Mouse (Mus musculus) myocyte (in vitro differentiated cells): ENCODE results near the gene Dock7. TPM values are rescaled to one million over a fixed set of nuclear protein-coding genes. Genes with fewer than 3 reads are reported as not detected.

ENCODE experiments used
- H3K27me3 ChIP-seq: one replicate; pipeline ENCODE4 v1.6.1; 2011; ENCODE audit not compliant: control insufficient read depth, insufficient read depth, insufficient read length
- H3K36me3 ChIP-seq: one replicate; pipeline ENCODE4 v1.6.1; 2011; ENCODE audit not compliant: control insufficient read depth, insufficient read depth
- H3K4me2 ChIP-seq: one replicate; pipeline ENCODE4 v1.6.1; 2011; ENCODE audit warnings: low read depth, control low read depth
- H3K4me3 ChIP-seq: one replicate; pipeline ENCODE4 v1.5.1; 2011; ENCODE audit warnings: mild to moderate bottlenecking, control low read depth, moderate library complexity
- H3K79me2 ChIP-seq: one replicate; pipeline ENCODE4 v1.6.1; 2011; ENCODE audit not compliant: control insufficient read depth, insufficient read depth
- H3ac ChIP-seq: one replicate; pipeline ENCODE4 v1.6.1; 2011; ENCODE audit not compliant: control insufficient read depth, insufficient read length
- CEBPB ChIP-seq: IDR thresholded peaks from 2 replicates; pipeline ENCODE4 v1.6.1; 2011; ENCODE audit warnings: mild to moderate bottlenecking, moderate library complexity; ENCODE audit not compliant: poor library complexity, insufficient read depth, severe bottlenecking
- E2F4 ChIP-seq: IDR thresholded peaks from one replicate; pipeline ENCODE4 v1.6.1; 2011; ENCODE audit warnings: mild to moderate bottlenecking, control low read depth, moderate library complexity; ENCODE audit not compliant: insufficient read depth
- MAX ChIP-seq: IDR thresholded peaks from one replicate; pipeline ENCODE4 v1.6.1; 2011; ENCODE audit warnings: low read depth, mild to moderate bottlenecking, control low read depth
- MYOD1 ChIP-seq, 3 experiments: IDR thresholded peaks; one replicate each; pipeline ENCODE4 v1.6.1; 2011; ENCODE audit warnings: control low read depth in 2 of 3, low read depth in 2 of 3, mild to moderate bottlenecking in 2 of 3, moderate library complexity in 1 of 3; ENCODE audit not compliant: insufficient read length in 2 of 3, control insufficient read depth in 1 of 3
- MYOG ChIP-seq, 3 experiments: IDR thresholded peaks; one replicate each; pipeline ENCODE4 v1.6.1; 2011; ENCODE audit warnings: control low read depth in 2 of 3, low read depth in 2 of 3, mild to moderate bottlenecking in 2 of 3; ENCODE audit not compliant: insufficient read length in 2 of 3, control insufficient read depth in 1 of 3, insufficient read depth in 1 of 3
- POLR2A ChIP-seq: IDR thresholded peaks from one replicate; pipeline ENCODE4 v1.6.1; 2011; ENCODE audit warnings: low read depth, mild to moderate bottlenecking, control low read depth, moderate library complexity; ENCODE audit not compliant: insufficient read length
- POLR2AphosphoS2 ChIP-seq: IDR thresholded peaks from one replicate; pipeline ENCODE4 v1.6.1; 2011; ENCODE audit warnings: low read depth, control low read depth; ENCODE audit not compliant: insufficient read length
- REST ChIP-seq: IDR thresholded peaks from one replicate; pipeline ENCODE4 v1.6.1; 2011; ENCODE audit warnings: mild to moderate bottlenecking, control low read depth, moderate library complexity; ENCODE audit not compliant: insufficient read depth, insufficient read length
- SRF ChIP-seq: IDR thresholded peaks from one replicate; pipeline ENCODE4 v1.6.1; 2011; ENCODE audit warnings: low read depth; ENCODE audit not compliant: control insufficient read depth, insufficient read length
- TCF12 ChIP-seq: IDR thresholded peaks from one replicate; pipeline ENCODE4 v1.6.1; 2011; ENCODE audit warnings: mild to moderate bottlenecking, control low read depth; ENCODE audit not compliant: poor library complexity, insufficient read depth, severe bottlenecking
- TCF3 ChIP-seq: IDR thresholded peaks from one replicate; pipeline ENCODE4 v1.6.1; 2011; ENCODE audit warnings: low read depth, control low read depth; ENCODE audit not compliant: insufficient read length
- USF1 ChIP-seq: IDR thresholded peaks from one replicate; pipeline ENCODE4 v1.6.1; 2011; ENCODE audit warnings: low read depth, mild to moderate bottlenecking, control low read depth, moderate library complexity
- polyA plus RNA-seq: library from polyadenylated mRNA; unstranded; fragments of >200 nt; fragmentation: generic; extraction: Trizol; gene quantifications from one replicate; pipeline ENCODE4 v1.2.1, GENCODE M21; 2012; ENCODE audit warnings: missing spikeins

Gene Dock7
- polyA plus RNA-seq, 1 experiment, result 24.7 TPM

DNA sequence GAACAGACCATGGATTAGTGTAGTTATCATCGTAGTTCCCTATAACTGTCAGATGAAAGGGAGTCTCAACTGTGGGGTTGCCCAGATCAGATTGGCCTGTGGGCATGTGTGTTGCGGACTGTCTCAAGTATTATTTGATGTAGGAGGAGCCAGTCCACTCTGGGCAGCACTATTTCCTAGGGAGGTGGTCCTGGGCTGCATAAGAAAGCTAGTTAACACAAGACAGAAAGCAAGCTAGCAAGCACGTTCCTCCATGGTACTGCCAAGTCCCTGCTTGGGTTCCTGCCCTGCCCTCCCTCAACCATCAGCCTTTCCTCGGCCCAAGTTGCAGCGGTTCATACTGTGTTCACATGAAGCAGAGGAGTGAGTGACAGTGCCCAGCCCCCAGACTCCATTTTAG lies 210.5 kb downstream of the Dock7 start:
- no peaks in the 10 kb centered on the region for H3K27me3 ChIP-seq
- no peaks in the 10 kb centered on the region for H3K79me2 ChIP-seq
- no peak overlapping the region for H3K4me3 ChIP-seq
- H3ac ChIP-seq, result no peak overlapping the region
- H3K36me3 ChIP-seq, result no peaks in the 10 kb centered on the region
- no peak overlapping the region for H3K4me2 ChIP-seq
- TF ChIP-seq MYOD1 (IDR thresholded peaks at IDR 0.05; ENCODE audit: control insufficient read depth in 1 of 3, insufficient read length in 2 of 3, low read depth in 2 of 3), result no peak
- TF ChIP-seq POLR2AphosphoS2, result no peak
- TF ChIP-seq SRF, result no peak
- TF ChIP-seq MYOG (IDR thresholded peaks at IDR 0.05; ENCODE audit: control insufficient read depth in 1 of 3, insufficient read depth in 1 of 3, insufficient read length in 2 of 3, low read depth in 2 of 3), result no peak
- no peak for TF ChIP-seq USF1
- no peak for TF ChIP-seq CEBPB
- no peak for TF ChIP-seq POLR2A
- TF ChIP-seq TCF3, result no peak
- TF ChIP-seq REST, result no peak
- TF ChIP-seq MAX, result no peak
- TF ChIP-seq E2F4, result no peak

DNA sequence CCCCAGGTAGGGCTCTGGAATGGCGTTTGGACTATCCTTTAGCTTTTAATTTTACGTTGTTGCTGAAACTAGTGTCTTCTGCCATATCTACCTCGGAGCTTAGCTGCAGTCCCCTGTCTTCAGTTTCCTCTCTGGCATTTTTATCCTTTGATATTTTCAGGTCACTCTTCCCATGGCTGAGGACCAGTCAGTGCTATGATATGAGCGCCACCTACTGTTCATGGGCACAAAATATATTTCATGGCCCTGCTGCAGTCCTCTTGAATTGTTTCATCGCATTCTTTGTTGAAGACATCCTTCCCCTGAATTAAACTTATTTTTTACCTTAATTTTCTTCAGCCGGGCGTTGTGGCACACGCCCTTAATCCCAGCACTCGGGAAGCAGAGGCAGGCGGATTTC lies 233.6 kb downstream of the Dock7 start:
- no peak overlapping the region for H3K4me2 ChIP-seq
- H3K36me3 ChIP-seq, result no peaks in the 10 kb centered on the region
- H3K4me3 ChIP-seq, result no peak overlapping the region
- TF ChIP-seq POLR2AphosphoS2 (no peak), REST (no peak), SRF (no peak), TCF3 (no peak), MAX (no peak), E2F4 (no peak), MYOD1 (IDR thresholded peaks at IDR 0.05; ENCODE audit: control insufficient read depth in 1 of 3, insufficient read length in 2 of 3, low read depth in 2 of 3) (no peak), MYOG (IDR thresholded peaks at IDR 0.05; ENCODE audit: control insufficient read depth in 1 of 3, insufficient read depth in 1 of 3, insufficient read length in 2 of 3, low read depth in 2 of 3) (no peak), USF1 (no peak), TCF12 (no peak), POLR2A (no peak)
- H3K27me3 ChIP-seq, result no peaks in the 10 kb centered on the region
- H3ac ChIP-seq, result no peak overlapping the region
- H3K79me2 ChIP-seq, result no peaks in the 10 kb centered on the region

Other genes with a start within 250 kb of the Dock7 start
- 14.6 TPM for gene Usp1, start 197.1 kb downstream of the Dock7 start, polyA plus RNA-seq
- gene Angptl3, start 90.0 kb downstream of the Dock7 start, polyA plus RNA-seq, result 0.04 TPM
- 3.5 TPM for gene Atg4c, start 73.0 kb upstream of the Dock7 start, polyA plus RNA-seq
- 0.02 TPM for gene Gm12689, start 175.0 kb upstream of the Dock7 start, polyA plus RNA-seq